Mouse (Mus musculus): Measurements from ENCODE around the gene B4galt5.

B4galt5 gene

DNA sequence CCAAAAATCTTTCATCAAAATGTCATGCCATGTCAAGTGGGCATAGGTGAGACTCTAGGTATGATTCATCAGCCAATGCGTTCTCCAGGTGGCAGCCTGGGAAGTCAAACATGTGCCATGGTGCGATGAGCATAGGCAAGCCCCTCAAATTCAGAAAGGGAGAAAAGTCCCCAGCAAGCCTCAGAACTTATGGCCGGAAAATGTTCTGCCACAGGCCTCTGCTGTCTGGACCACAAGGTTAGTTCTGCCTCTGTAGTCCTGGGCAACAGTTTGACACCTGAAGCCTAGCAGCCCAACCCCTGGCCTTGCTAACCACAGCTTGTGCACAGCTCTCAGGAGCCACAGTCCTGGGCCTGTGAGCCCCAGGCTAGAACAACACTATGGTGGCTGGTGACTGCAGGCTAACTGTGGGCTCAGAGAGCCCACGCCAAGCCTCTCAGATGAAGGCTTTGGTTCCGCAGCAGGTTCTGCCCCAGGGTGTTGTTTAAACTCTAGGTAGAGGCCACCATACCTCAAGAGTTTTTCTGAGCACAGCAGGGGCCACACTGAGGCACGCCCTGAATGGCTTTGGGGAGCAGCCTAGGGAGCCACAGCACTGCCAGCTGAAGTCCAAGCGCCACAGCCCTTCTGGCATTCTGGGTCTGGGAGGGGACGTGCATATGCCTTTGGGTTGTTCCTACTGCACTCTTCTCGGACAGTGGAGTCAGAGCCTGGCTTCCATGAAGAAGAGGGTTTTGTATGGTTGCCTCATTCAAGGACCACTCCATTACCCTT lies 14.5 kb upstream of the B4galt5 start:
- intact Hi-C loops (cut with DNase I): no loop called here

DNA sequence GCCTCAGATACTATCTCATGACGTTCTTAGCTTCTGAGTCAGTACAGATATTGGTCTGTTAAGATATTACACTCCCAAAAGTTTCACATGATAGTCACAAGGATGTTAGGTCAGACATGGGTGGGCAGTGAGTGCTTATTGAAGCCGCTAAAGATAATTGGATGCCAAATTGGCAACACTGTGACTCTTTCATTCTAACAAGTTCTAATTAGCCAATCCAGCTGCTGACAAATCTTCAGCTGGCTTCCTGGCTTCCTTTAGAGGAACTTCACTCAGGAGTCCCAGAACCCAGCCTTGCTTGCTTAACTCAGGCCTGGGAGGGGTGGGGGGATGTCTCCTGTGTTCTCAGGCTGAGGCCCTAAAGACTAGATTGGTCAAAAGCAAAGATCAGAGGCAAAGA lies 9.5 kb upstream of the B4galt5 start:
- intact Hi-C loops (cut with DNase I): no loop called here

DNA sequence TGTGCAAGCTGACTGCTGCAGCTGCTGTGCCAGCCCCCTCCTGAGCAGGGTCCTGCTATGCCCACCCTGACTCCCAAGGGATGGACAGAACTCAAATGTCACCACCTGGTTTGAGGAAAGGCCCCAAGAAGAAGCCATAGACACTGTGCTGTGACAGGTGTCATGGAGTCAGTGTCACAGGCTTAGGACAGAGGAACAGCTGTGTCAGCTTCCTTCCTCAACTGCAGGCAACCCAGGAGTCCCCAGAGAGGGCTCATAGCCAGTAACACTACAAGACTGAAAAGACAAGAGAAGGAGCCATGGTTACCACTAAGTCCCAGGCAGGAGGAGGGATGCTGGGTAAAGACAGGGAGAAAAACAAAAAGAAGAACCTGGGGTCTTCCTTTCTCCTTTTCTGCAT lies 7.9 kb upstream of the B4galt5 start:
- intact Hi-C loops (cut with DNase I): no loop called here

DNA sequence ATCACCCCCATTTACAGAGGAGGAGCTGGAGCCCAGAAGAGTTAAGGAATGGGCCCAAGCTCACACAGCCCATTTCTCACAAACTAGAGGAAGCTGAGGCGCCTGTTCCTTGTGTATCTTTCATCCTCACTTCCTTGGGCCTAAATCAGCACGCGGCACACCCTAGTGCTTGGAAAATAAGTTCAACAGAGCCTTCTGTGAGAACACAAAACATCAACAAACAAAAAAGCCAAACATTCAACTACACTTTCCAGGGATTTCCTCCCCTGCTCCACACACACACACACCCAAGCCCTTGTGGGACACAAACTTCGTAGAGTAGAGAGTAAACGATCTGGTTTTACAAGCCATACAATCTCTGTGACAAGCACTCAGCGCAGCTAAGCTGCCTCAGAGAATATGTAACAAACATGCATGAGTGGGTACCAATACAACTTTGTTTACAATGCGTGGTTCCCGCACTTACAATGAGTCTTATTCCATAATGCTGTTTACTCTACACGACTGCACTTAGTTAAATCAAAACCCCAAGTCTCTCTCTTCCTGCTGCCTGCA lies 5.7 kb upstream of the B4galt5 start:
- intact Hi-C loops (cut with DNase I): no loop called here

DNA sequence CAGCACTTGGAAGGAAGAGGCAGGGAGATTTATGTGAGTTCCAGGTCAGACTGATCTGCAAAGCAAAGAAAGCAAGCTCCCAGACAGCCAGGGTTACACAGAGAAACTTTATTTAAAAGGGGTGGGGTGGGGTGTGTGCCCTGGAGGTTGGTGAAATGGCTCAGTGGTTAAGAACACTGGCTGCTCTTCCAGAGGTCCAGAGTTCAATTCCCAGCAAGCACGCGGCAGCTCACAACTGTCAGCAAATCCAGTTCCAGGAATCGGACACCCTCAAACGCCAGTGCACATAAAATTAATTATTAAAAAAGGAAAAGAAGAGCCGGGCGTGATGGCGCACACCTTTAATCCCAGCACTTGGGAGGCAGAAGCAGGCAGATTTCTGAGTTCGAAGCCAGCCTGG lies 5.1 kb upstream of the B4galt5 start:
- intact Hi-C loops (cut with DNase I): no loop called here

DNA sequence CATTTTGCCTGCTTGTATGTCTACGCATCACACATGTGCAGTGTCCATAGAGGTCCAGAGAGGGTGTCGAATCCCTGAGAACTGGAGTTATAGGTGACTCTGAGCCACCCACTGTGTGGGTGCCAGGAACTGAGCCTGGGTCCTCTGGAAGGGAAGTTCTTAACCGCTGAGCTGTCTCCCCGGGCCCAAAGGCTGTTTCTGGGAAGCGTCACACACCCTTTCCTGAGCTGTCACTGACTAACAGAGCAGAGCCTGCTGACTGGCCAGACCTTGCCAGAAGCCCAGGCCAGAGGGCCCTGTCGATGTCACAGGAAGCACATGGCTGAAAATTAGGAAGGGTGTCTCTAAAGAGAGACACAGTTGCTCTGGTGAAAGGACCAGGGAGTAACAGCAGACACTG lies 3.5 kb upstream of the B4galt5 start:
- intact Hi-C loops (cut with DNase I): no loop called here

DNA sequence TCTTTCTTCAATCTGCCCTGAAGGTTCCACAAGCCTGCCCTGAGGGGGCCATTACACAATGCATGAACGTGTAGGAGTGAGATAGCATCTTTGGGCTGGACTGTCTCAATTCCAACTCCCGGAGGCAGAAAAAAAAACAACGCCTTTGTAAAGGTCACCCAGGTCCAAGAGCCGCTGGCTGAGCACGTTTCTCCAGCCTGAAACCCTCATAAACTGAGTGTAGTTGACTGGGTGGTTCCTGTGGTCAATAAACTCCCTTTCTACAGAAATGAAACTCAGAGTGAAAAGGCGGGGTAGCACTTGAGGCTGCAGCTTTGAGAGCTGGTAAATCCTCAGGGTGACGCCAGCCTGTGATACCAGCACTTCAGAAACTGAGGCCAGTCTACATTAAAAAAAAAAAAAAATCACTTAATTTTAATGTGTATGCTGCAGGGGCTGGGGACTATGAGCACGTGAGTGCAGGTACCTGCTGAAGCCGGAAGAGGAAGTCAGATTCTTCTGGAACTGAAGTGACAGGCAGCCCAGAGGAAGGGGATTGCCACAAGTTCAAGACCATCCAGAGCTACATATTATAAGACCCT lies 2.5 kb upstream of the B4galt5 start:
- intact Hi-C loops (cut with DNase I): no loop called here

DNA sequence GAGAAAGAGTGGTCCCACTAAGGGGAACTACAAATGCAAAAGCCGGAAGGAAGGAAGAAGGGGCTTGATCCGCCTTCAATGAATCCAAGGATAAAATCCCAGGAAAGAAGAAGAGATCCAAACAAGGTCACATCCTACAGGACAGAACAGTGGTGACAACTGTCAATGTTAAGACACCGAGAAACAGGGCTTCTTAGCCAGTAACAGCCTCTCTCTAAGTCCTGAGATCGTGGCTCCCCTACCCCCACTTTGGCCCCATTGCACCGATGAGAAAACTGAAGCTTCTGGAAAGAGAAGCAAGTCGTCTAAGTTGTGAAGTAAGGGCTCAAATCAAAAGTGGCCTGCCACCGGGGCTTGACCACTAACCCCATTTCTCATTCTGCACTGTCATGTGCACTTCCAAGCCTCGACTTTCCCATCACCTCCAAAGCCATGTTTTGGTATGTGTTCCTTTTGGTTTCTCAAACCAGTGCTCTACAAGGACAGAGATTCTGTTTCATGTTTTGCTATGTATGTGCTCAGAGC lies 1.2 kb upstream of the B4galt5 start:
- intact Hi-C loops (cut with DNase I): no loop called here

DNA sequence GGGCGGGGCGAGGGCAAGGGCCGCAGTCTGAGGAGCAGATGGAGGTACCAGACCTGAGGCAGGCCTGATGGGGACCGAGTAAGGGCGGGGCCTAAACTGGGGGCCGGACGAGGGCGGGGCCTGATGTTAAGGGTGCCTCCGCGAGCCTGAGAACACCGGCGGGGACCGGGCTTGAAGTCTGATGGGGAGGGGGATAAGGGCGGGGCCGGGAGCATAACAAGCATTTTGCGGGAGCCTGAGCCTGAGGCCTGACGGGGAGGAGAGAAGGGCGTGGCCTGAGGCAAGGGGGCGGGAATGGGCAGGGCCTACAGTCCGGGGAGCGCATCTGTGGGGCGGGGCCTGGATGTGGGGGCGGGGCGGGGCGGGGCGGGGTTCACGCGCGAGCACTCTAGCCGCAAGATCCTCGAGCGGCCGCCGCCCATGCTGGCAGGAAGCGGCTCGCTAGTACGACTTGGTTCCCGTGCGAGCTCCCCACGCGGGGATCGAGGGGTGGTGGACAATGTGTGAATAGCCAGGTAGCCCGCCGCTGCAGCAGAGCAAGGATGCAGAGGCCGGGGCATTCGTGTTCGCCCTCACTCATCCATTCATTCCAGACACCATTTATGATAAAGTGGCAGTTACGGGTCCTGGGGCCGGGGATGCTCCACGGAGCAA lies 427 bp upstream of the B4galt5 start:
- intact Hi-C loops (cut with DNase I): loop anchor here (5.0 kb wide), 3 partner anchors 33 to 68 kb away; no protein-coding TSS in a partner anchor

DNA sequence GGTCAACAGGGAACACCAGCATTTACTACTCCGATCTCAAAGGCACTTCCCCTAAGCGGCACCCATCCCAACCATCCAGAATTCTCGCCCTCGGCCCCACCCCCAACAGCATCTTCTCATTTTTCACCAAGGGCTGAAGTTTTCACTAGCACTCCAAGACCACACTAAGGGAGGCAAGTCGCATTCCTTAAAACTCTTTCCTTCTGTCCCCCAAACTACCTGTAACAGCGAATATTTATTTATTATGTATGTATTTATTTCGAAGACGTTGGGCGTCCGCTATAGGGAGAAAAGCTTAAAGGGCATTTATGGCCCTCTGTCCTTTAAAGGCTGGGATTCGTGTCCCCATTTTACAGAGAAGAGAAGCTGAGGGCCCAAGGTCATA lies 1.0 kb downstream of the B4galt5 start:
- intact Hi-C loops (cut with DNase I): loop anchor here (5.0 kb wide), 3 partner anchors 34 to 69 kb away; no protein-coding TSS in a partner anchor

DNA sequence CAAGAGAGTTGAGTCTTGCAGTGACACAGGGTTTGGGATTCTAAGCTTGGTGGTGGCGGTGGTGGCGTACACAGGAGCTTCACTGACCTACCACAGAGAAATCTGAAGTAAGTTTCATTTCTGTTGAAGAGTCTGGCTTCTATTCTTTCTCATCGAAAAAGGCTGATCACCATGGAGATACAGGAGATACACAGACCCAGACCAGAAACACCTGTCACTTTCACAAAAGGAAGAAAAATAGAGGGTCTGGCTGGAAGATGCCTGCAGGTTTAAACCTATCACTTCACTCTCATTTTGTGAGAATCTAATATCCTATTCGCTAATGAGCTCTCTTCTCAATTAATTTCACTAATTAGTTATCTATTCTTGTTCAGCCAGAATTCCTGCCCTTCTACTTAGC lies 1.6 kb downstream of the B4galt5 start:
- intact Hi-C loops (cut with DNase I): loop anchor here (5.0 kb wide), 3 partner anchors 35 to 70 kb away; no protein-coding TSS in a partner anchor

DNA sequence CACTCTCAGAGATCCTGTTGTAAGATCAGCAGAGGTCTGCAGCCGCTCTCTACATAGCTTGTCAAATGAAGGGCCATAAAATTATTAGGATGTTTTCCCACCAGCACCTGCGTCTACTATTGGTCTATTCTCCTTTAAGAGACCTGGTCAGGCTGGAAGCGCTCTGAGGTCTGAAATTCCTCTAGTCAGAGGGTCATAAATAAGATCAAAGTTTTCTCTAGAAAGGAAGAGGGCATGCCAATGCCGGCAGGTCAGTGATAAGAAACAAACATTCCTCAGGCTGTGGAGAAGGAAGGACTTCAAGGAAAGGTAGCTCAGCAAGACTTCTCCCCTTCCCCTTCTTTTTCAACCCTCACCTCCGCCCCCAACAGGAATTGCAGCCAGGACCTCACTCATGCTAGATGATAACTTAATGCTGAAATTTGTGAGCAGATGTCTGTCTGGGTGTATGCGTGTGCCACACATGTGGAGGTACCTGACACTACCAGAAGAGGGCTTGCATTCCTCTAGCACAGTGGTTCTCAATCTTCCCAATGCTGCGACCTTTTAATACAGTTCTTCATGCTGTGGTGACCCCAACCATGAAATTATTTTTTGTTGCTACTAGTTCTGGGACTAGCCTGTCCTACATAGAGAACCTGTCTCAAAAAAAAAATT lies 3.3 kb downstream of the B4galt5 start:
- intact Hi-C loops (cut with DNase I): loop anchor here (5.0 kb wide), 3 partner anchors 37 to 72 kb away; no protein-coding TSS in a partner anchor

DNA sequence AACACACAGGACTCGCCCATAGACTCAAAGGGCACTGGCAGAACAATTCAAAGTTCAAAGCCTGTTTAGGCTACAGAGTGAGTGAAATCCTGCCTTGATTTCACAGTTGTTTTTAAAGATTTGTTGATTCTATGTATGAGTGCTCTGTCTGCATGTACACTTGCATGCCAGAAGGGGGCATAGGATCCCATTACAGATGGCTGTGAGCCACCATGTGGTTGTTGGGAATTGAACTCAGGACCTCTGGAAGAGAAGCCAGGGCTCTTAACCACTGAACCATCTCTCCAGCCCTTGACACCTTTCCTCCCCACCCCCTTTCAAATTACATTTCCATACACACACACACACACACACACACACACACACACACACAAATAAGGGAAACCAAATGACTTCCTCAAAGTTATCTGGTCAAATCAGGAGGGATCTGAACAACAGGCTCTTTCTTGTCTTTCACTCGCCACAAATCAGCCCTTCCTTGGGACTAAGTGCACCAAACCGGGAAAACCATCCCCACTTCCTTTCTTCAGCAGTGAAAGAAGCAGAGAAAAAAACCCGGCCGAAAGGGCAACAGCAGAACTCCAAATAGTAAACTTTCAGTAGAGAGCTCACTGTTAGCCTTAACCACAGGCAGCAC lies 4.0 kb downstream of the B4galt5 start:
- intact Hi-C loops (cut with DNase I): loop anchor here (5.0 kb wide), 4 partner anchors 37 to 72 kb away; no protein-coding TSS in a partner anchor

DNA sequence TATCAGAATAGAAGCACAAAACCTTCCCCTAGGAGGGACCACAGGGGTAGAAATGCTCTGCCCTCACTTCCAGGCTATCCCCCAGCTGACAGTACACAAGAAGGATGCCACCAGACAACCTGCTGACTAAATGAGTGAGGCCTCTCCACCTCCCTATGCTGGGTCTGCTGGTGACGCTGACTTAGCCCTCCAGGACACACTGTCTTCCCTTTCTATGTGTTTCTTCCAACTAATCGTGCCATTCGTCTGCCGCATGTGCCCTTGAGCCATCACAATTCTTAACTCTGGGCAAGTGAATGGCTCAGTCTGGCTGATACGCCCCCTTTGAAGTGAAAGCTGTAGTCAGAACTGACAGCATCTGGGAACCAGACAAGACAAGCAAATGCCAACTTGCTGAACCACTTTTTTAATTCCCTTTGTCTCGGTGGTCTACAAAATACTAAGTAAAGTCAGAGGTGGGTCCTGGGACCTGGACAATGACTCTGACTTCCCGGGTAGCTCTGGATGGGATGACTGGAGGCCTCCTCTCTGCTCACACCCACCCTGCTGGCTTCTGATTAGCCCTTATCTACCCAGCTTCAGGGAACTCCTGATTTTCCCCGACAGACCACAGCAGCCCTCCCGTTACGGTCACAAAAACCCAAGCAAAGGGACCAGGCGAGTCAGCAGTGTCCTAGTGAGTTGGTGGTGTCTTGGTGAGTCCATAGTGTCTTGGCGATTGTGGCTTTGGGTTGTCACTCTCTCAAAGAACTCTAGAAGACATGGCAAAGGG lies 5.4 kb downstream of the B4galt5 start:
- intact Hi-C loops (cut with DNase I): loop anchor here (5.0 kb wide), 1 partner anchor 36 kb away; no protein-coding TSS in a partner anchor

DNA sequence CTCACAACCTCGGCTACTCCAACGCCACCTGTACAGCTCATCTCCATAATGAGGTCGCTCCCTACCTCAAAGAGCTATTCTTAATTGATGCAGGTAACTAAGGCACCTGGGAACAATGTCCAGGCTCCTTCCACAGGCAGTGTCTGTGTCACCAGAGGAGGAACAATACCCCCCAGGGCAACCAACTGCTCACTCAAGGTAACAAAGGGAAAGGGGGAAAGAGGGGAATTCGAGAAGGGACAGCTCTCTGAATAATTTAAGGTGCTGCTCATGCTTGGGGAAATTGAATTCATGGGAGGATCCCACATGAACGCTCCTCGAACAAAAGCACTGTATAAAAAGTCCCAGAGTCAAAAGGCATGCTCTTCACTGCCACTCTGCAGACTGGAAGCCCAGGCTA lies 6.1 kb downstream of the B4galt5 start:
- intact Hi-C loops (cut with DNase I): loop anchor here (5.0 kb wide), 1 partner anchor 36 kb away; no protein-coding TSS in a partner anchor

DNA sequence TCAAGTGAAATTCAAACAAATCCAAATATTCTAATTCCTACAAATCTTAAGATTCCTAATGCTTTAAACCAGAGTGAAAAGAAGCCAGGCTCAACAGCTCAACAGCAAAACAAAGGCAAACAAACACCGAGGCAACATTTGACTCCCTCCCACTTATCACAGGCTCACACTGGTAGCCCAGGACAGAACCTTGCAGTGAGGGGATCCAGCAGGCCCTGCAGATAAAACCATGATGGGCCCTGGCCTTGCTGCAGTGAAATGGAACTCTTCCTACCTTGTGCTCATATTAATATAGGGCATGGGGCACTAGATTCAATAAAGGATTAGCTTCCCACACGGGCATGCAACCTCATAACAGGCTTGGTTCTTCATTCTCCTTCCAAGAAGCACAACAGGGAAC lies 11.4 kb downstream of the B4galt5 start:
- intact Hi-C loops (cut with DNase I): no loop called here

DNA sequence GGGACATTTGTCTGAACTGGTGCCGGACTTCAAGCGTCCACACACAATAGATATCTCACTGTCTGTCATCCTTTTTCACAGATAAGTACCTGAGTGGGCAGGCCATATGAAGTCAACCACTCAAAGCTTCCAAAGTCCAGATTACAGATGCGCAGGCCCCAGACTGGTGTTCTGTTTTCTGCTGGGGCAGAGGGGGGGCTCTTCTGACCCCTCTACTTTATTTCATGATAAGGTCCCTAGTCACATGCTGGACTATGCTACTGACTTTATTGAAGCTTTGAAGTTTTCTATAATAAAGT lies 11.8 kb downstream of the B4galt5 start:
- intact Hi-C loops (cut with DNase I): no loop called here

DNA sequence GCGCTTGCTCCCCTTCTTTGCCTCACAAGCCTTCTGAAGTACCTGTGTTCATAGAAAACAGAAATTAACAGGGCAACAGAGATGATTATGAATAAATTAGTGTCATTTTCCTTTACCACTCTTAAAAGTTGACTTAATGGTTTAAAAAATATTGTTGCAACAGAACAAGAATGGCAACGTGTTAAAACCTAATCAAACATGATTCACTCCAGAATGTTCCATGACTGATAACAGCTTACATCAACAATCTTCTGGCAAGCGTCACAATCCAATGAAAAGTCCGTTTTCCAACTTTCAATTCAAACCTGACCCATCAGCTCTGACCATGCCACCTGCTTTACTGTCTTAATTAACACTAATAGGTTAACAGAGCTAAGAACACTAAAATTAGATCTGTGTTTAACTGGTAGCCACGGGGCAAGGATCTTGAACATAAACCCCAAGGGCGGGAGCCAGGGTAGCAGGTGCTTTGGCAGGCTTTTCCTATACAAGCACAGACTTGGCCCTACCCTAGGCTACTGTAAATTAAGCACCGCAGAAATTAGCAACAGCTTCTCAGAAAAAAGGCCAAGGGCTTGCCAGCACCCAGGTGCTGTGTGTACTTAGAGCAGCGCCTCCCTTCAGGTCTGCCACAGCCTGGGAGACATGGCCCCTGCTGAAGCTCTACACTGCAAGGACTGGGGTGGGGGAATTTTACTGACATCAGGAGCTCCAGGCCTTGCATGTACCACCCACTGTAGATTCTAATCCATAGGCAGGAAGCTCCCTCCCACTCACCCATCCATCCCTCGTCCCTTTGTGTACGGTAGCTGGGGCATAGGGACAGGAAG lies 12.4 kb downstream of the B4galt5 start:
- intact Hi-C loops (cut with DNase I): no loop called here

DNA sequence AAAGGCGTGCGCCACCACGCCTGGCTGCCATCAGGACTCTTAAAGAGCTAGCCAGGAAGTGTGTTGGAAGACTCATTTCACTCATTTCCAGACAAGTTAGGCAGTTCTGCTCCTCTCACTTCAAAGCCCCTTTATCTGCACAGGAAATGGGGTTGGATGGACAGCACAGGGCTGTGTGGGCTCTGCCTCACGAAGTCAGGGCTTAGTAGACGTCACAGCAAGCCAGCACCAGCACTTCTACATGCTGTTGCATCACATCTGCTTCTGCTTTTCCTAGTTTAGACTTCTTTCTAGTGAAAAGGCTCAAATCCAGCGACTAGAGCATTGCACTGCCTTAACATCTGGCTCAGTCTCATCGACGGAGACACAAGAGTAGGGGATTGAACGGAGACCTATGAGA lies 13.9 kb downstream of the B4galt5 start:
- intact Hi-C loops (cut with DNase I): no loop called here
